Mouse (Mus musculus) midbrain, postnatal 0 days (tissue): Measurements from ENCODE around the gene Tmem198b. TPM values are rescaled to one million over a fixed set of nuclear protein-coding genes. Genes with fewer than 3 reads are reported as not detected.

Experiments used
- ATAC-seq: fragments of 200-750 bp; cut with Nextera tagmentation; 2 replicates; pipeline ENCODE4 v1.8.0; 2017; ENCODE audit warnings: moderate number of reproducible peaks, mild to moderate bottlenecking, moderate TSS enrichment, moderate library complexity; ENCODE audit not compliant: low FRiP score
- DNase-seq: peaks from one replicate; pipeline ENCODE4 v3.0.0-alpha.2; 2015; ENCODE audit warnings: low spot score
- H3K27ac ChIP-seq: fragments of 300-500 bp; sonication (generic); 2 replicates; pipeline ENCODE4 v1.5.1; 2014; ENCODE audit warnings: low read depth, mild to moderate bottlenecking, low read length, mixed read lengths
- H3K27me3 ChIP-seq: fragments of 300-500 bp; sonication (generic); 2 replicates; pipeline ENCODE4 v1.6.1; 2014; ENCODE audit warnings: low read length, control low read depth, mixed read lengths; ENCODE audit not compliant: insufficient read depth
- H3K36me3 ChIP-seq: fragments of 300-500 bp; sonication (generic); 2 replicates; pipeline ENCODE4 v1.6.1; 2014; ENCODE audit warnings: low read length, control low read depth, mixed read lengths; ENCODE audit not compliant: insufficient read depth
- H3K4me1 ChIP-seq: fragments of 300-500 bp; sonication (generic); 2 replicates; pipeline ENCODE4 v1.6.1; 2014; ENCODE audit warnings: mild to moderate bottlenecking, control low read depth, antibody characterized with exemption, low read length, mixed read lengths; ENCODE audit not compliant: insufficient read depth
- H3K4me2 ChIP-seq: fragments of 300-500 bp; sonication (generic); 2 replicates; pipeline ENCODE4 v1.6.1; 2014; ENCODE audit warnings: low read depth, mild to moderate bottlenecking, low read length, mixed read lengths; ENCODE audit not compliant: poor library complexity, severe bottlenecking
- H3K4me3 ChIP-seq: fragments of 300-500 bp; sonication (generic); 2 replicates; pipeline ENCODE4 v1.5.1; 2014; ENCODE audit warnings: low read depth, mild to moderate bottlenecking, low read length, moderate library complexity
- H3K9ac ChIP-seq: fragments of 300-500 bp; sonication (generic); replicated peaks from 2 replicates; pipeline ENCODE4 v1.6.1; 2014; ENCODE audit warnings: mild to moderate bottlenecking, low read length, moderate library complexity, mixed read lengths; ENCODE audit not compliant: poor library complexity, severe bottlenecking
- H3K9me3 ChIP-seq: fragments of 300-500 bp; sonication (generic); 2 replicates; pipeline ENCODE4 v1.6.1; 2016; ENCODE audit warnings: low read length, control low read depth
- CTCF ChIP-seq: IDR thresholded peaks from 2 replicates; pipeline ENCODE4 v1.5.1; 2016; ENCODE audit warnings: antibody characterized with exemption, mild to moderate bottlenecking
- WGBS: fragments of 180-500 bp; shearing (Covaris S2); extraction: QIAGEN DNeasy Blood & Tissue Kit; methylation state at CpG from one replicate; pipeline ENCODE4 v1.1.7; 2014; 5-methylcytosine and 5-hydroxymethylcytosine counted together
- polyA plus RNA-seq: library from polyadenylated mRNA; unstranded; fragments of >200 nt; fragmentation: Nextera tagmentation; extraction: Ambion mirVana; gene quantifications from 2 replicates; pipeline ENCODE4 v1.2.1, GENCODE M21; 2015
- total RNA-seq: library from RNA; depleted of rRNA; stranded (reverse); fragments of >200 nt; gene quantifications from 2 replicates; pipeline ENCODE4 v1.2.3, GENCODE M21; 2014

Gene Tmem198b
- total and polyA plus RNA-seq, 2 experiments from 2014 or later, result 17.1 to 21.8 TPM

DNA sequence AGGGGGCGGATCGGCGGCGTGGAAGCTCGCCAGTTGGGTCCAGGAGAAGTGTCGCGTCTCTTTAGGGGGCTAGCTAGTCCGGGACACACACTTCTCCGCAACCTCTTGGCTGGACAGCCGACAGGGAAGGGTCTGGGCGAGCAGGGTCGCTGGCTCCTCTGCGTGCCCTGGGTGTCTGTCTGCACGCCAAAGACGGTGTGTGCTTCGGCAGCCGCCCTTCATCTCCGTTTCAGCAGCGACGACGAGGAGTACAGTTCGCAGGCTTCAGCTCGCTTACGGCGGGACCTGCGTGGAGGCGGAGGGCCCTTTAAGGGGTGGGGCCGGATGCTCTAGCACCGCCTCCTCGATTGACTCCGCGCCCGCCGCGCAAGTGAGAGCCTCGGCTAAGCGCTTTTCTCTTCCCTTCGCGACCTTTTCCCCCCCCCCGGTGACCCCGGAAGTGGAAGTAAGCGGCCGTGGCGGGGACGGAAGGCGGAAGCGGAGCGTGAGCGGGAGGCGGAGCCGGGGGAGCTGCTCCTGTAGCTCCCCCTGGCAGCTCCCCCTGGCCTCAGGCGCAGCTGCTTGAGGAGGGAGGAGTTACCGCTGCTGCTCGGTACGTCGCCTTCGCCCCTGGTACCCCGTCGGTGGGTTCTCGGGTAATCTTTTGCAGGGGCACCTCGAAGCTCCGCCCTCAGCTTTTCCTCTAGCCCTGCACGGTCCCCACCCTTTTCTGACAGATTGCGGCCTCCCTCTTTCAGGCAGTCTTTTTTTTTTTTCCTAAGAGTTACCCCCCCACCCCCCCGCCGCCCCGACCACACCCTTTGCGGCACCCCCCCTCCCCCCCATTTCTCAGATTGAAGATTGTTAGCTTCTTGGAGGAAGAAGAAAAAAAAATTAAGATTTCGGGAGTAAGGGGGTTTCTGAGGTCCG is 1.2 kb upstream of the Tmem198b start:
- peak overlapping the region; percentile 87 for H3K9ac ChIP-seq
- ATAC-seq (peak; percentile 94), DNase-seq (peak; percentile 98)
- H3K27ac ChIP-seq, result peak overlapping the region; percentile 96
- TF ChIP-seq CTCF, result peak; percentile 50
- H3K27me3 ChIP-seq, result no peaks in the 10 kb centered on the region
- under 1% methylated on average over 67 of the region's 70 CpGs for WGBS
- H3K36me3 ChIP-seq, result peaks cover 14% of the 10 kb centered on the region; the same call in 1 of the 2 replicates
- peak overlapping the region; percentile 85 for H3K4me3 ChIP-seq
- peaks cover 30% of the 10 kb centered on the region for H3K4me1 ChIP-seq
- peak overlapping the region; percentile 77 for H3K4me2 ChIP-seq
- no peaks in the 10 kb centered on the region for H3K9me3 ChIP-seq

DNA sequence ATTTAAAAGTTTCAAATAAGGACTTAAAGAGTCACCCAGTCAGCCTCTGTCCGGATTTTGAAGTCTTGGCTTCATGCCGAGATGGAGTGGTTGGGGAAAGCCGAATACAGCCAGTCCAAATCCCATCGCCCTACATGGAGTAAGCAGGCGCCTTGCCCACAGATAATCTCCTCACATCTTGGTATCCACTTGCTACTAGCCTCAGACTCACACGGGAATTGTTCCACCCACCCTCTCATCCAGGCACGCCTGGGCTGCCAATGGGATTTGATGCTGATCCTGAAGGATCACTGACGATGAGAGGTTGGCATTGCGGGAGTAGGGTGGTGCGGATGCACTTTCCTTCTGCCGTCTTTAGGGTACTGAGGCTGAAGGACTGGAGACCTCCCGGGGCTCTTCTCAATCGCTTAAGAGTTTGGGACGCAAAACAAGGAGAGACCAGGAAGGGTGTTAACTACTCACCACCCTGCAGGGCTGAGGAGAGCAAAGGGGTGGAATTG is 349 bp downstream of the Tmem198b start, which contains the start of gene Dnajc14:
Dnajc14 (plus strand) TSS at position 292 of the 500 bp plus-strand sequence.
- ATAC-seq (peak; percentile 3; the same call in 1 of the 2 replicates), DNase-seq (peak; percentile 70)
- peak within 1 kb of the TSS; percentile 85 for H3K4me3 ChIP-seq
- H3K27me3 ChIP-seq, result no peaks in the 10 kb centered on the region
- peaks cover 23% of the 10 kb centered on the region for H3K4me1 ChIP-seq
- peak within 1 kb of the TSS; percentile 77 for H3K4me2 ChIP-seq
- no peak for TF ChIP-seq CTCF
- H3K27ac ChIP-seq, result peak within 1 kb of the TSS; percentile 96
- no peaks in the 10 kb centered on the region for H3K9me3 ChIP-seq
- peaks cover 14% of the 10 kb centered on the region; the same call in 1 of the 2 replicates for H3K36me3 ChIP-seq
- WGBS, result under 1% methylated on average over 14 of the region's 14 CpGs
- H3K9ac ChIP-seq, result peak within 1 kb of the TSS; percentile 87

DNA sequence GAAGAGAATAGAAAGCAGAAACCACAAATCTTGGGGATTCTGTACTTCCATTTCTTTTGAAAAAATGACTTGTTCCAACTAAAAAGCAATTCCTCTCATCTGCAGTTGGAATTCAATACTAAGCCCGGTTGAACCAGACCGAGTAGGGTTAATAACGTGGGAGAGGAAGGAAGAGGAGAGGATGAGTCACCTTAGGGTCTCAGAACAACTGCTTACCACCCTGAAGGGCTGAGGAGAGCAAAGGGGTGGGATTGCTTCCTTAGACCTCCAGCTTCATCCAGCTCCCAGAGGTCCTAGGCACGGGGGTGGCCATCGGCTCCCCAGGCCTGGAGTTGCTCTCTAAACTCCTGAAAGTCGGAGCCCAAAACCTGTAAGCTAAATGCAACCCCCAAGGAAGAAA is 809 bp downstream of the Tmem198b start:
- no peak for ATAC-seq
- H3K36me3 ChIP-seq, result peaks cover 14% of the 10 kb centered on the region; the same call in 1 of the 2 replicates

DNA sequence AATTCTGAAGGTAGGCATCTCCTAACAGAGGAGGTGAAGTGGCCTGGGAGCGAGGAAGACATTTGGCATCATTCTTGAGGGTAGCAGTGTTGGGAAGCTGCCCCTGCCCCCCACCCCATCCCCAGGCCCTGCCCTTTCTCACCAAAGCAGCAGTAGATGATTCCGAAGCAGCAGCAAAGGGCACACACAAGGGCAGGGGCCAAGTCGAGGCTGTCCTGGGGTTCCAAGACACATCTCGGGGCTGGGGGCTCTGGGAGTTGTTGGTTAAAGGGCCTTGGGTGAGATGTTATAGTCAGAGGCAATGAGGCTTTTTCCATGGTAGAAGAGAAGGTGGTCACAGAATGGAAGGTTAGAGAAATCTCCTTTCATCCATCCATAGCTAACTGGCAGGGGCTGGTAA is 1.2 kb downstream of the Tmem198b start:
- ATAC-seq (no peak), DNase-seq (no peak)
- TF ChIP-seq CTCF, result no peak
- H3K9ac ChIP-seq, result no peak overlapping the region
- no peaks in the 10 kb centered on the region for H3K9me3 ChIP-seq
- 63% methylated on average over 4 of the region's 4 CpGs for WGBS
- H3K4me3 ChIP-seq, result 0 out of 2 replicates have a peak overlapping the region, but pooled peaks have one; percentile 85
- H3K27me3 ChIP-seq, result no peaks in the 10 kb centered on the region
- H3K4me2 ChIP-seq, result peak overlapping the region; percentile 77
- H3K27ac ChIP-seq, result 0 out of 2 replicates have a peak overlapping the region, but pooled peaks have one; percentile 96
- peaks cover 20% of the 10 kb centered on the region for H3K4me1 ChIP-seq
- peaks cover 14% of the 10 kb centered on the region for H3K36me3 ChIP-seq

More for the DNA sequence above, 809 bp downstream of the Tmem198b start:
- DNase-seq, result no peak
- WGBS, result 10% methylated on average over 6 of the region's 6 CpGs
- H3K4me3 ChIP-seq, result peak overlapping the region; percentile 85
- peak overlapping the region; percentile 77 for H3K4me2 ChIP-seq
- H3K4me1 ChIP-seq, result peaks cover 20% of the 10 kb centered on the region
- TF ChIP-seq CTCF, result no peak
- peak overlapping the region; percentile 96 for H3K27ac ChIP-seq
- H3K27me3 ChIP-seq, result no peaks in the 10 kb centered on the region
- no peaks in the 10 kb centered on the region for H3K9me3 ChIP-seq
- H3K9ac ChIP-seq, result peak overlapping the region; percentile 87

DNA sequence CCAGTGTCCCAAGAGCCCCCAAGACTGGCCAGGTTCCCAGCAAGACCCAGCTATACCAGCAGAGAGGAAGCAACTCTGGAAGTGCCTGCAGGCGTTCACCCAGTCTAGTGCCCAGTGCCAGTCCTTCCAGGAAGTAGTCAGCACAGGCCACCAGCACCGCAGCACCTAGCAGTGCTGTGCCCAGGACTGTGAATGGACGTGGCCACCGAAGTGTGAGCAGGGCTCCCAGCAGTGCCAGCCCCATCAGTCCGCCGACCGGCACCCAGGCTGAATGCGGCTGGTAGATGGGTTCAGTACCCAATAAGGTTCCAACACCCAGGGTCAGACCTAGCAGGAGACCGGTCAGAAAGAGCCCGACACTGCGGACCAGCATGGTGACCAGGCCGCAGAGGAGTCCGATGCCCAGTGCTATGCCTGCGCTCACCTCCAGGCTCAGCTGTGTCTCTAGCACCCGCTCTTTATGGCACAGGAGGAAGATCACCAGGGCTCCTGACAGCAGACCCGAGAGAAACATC is 2.1 kb downstream of the Tmem198b start:
- peaks cover 10% of the 10 kb centered on the region for H3K36me3 ChIP-seq
- H3K4me3 ChIP-seq, result no peak overlapping the region
- peaks cover 12% of the 10 kb centered on the region for H3K4me1 ChIP-seq
- no peak for TF ChIP-seq CTCF
- H3K9ac ChIP-seq, result no peak overlapping the region
- no peaks in the 10 kb centered on the region for H3K9me3 ChIP-seq
- DNase-seq, result no peak
- no peak overlapping the region for H3K27ac ChIP-seq
- WGBS, result 88% methylated on average over 16 of the region's 16 CpGs
- ATAC-seq, result no peak
- no peak overlapping the region for H3K4me2 ChIP-seq
- no peaks in the 10 kb centered on the region for H3K27me3 ChIP-seq
